Mouse (Mus musculus) testis, adult 2 months (tissue): Measurements from ENCODE around the gene Gcdh.

Experiments used
- CTCF ChIP-seq: fragments of 200-500 bp; IDR thresholded peaks from 2 replicates; pipeline ENCODE4 v1.5.1; 2012; ENCODE audit warnings: low read depth, mild to moderate bottlenecking, inconsistent platforms, low read length, moderate library complexity; ENCODE audit not compliant: control insufficient read depth, insufficient read depth, insufficient replicate concordance
- POLR2A ChIP-seq: fragments of 200-500 bp; IDR thresholded peaks from 2 replicates; pipeline ENCODE4 v1.6.1; 2012; ENCODE audit warnings: low read depth, mild to moderate bottlenecking, inconsistent platforms, low read length, moderate library complexity; ENCODE audit not compliant: control insufficient read depth

- TF ChIP-seq CTCF = no peak
- TF ChIP-seq POLR2A = no peak
These were observed 54.3 kb downstream of the Gcdh start for GRCm38 (mm10) chr8:84839411-84839810.
